Mouse (Mus musculus) hindbrain, embryonic 10.5 days (tissue): ENCODE data around the gene Ccdc163. TPM values are rescaled to one million over a fixed set of nuclear protein-coding genes. Genes with fewer than 3 reads are reported as not detected.

Experiments
- DNase-seq: peaks from one replicate; pipeline ENCODE4 v3.0.0-alpha.2; 2017; ENCODE audit warnings: low spot score
- H3K27ac ChIP-seq: fragments of 300-500 bp; sonication (generic); 2 replicates; pipeline ENCODE4 v1.5.1; 2016; ENCODE audit warnings: mild to moderate bottlenecking, moderate library complexity
- H3K27me3 ChIP-seq: fragments of 300-500 bp; sonication (generic); 2 replicates; pipeline ENCODE4 v1.6.1; 2016; ENCODE audit warnings: mild to moderate bottlenecking; ENCODE audit not compliant: poor library complexity, insufficient read depth, severe bottlenecking
- H3K36me3 ChIP-seq: fragments of 300-500 bp; sonication (generic); 2 replicates; pipeline ENCODE4 v1.6.1; 2016; ENCODE audit warnings: mild to moderate bottlenecking, moderate library complexity
- H3K4me1 ChIP-seq: fragments of 300-500 bp; sonication (generic); replicated peaks from 2 replicates; pipeline ENCODE4 v1.6.1; 2016; ENCODE audit warnings: mild to moderate bottlenecking
- H3K4me3 ChIP-seq: fragments of 300-500 bp; sonication (generic); 2 replicates; pipeline ENCODE4 v1.5.1; 2016; ENCODE audit warnings: mild to moderate bottlenecking, moderate library complexity
- H3K9me3 ChIP-seq: fragments of 300-500 bp; sonication (generic); 2 replicates; pipeline ENCODE4 v1.6.1; 2016; ENCODE audit warnings: mild to moderate bottlenecking, moderate library complexity
- WGBS: fragments of 180-500 bp; shearing (Covaris S2); methylation state at CpG from one replicate; pipeline ENCODE4 v1.1.7; 2016; 5-methylcytosine and 5-hydroxymethylcytosine counted together
- polyA plus RNA-seq: library from polyadenylated mRNA; unstranded; fragments of >200 nt; fragmentation: Nextera tagmentation; extraction: Ambion mirVana; gene quantifications from 2 replicates; pipeline ENCODE4 v1.2.1, GENCODE M21; 2016

Ccdc163 gene
- polyA plus RNA-seq, 1 experiment from 2014 or later: 33.1 TPM

GRCm38 (mm10) chr4:116794273-116794672, 86.0 kb downstream of the Ccdc163 start:
- Histone ChIP-seq H3K27me3 (no peaks in the 10 kb centered on the region), H3K4me1 (no peaks in the 10 kb centered on the region), H3K27ac (no peak overlapping the region), H3K36me3 (no peaks in the 10 kb centered on the region), H3K4me3 (no peak overlapping the region), H3K9me3 (no peaks in the 10 kb centered on the region)
- DNase-seq: no peak
- WGBS: 74% methylated on average over 2 of the region's 2 CpGs

GRCm38 (mm10) chr4:116796442-116797110, 88.3 kb downstream of the Ccdc163 start:
- Histone ChIP-seq H3K4me1 (no peaks in the 10 kb centered on the region), H3K27me3 (no peaks in the 10 kb centered on the region), H3K9me3 (no peaks in the 10 kb centered on the region), H3K36me3 (peaks cover 4% of the 10 kb centered on the region; the same call in 1 of the 2 replicates), H3K4me3 (no peak overlapping the region), H3K27ac (no peak overlapping the region)
- DNase-seq: no peak
- WGBS: 90% methylated on average over 1 of the region's 1 CpGs

- peak; percentile 24 for DNase-seq
- Histone ChIP-seq H3K4me3 (no peak overlapping the region), H3K9me3 (no peaks in the 10 kb centered on the region), H3K4me1 (no peaks in the 10 kb centered on the region), H3K36me3 (peaks cover 37% of the 10 kb centered on the region), H3K27ac (no peak overlapping the region), H3K27me3 (no peaks in the 10 kb centered on the region)
- WGBS: 43% methylated on average over 5 of the region's 5 CpGs
Observed at GRCm38 (mm10) chr4:116799901-116800300, 91.6 kb downstream of the Ccdc163 start.

Other genes starting within 250 kb of the Ccdc163 start
- 17.6 and 19.5 TPM in 2 replicates for gene Mast2, start 244.3 kb upstream of the Ccdc163 start, polyA plus RNA-seq
- 12.5 and 17.5 TPM in 2 replicates for gene Ipp, start 201.0 kb upstream of the Ccdc163 start, polyA plus RNA-seq
- 25.0 and 29.7 TPM in 2 replicates for gene Tmem69, start 152.6 kb upstream of the Ccdc163 start, polyA plus RNA-seq
- gene Gpbp1l1, start 150.9 kb upstream of the Ccdc163 start, polyA plus RNA-seq: 21.4 and 27.8 TPM in 2 replicates
- gene Ccdc17, start 111.9 kb upstream of the Ccdc163 start, polyA plus RNA-seq: 1.9 and 3.6 TPM in 2 replicates
- gene Nasp, start 80.6 kb upstream of the Ccdc163 start, polyA plus RNA-seq: 178 and 293 TPM in 2 replicates
- 559 and 600 TPM in 2 replicates for gene Akr1a1, start 56.8 kb upstream of the Ccdc163 start, polyA plus RNA-seq
- 1,211 and 1,387 TPM in 2 replicates for gene Prdx1, start 23.0 kb upstream of the Ccdc163 start, polyA plus RNA-seq
- 38.0 and 40.5 TPM in 2 replicates for gene Mmachc, start 103 bp upstream of the Ccdc163 start, polyA plus RNA-seq
- 7.7 and 8.1 TPM in 2 replicates for gene Tesk2, start 12.4 kb downstream of the Ccdc163 start, polyA plus RNA-seq
- gene Toe1, start 99.1 kb downstream of the Ccdc163 start, polyA plus RNA-seq: 39.7 and 39.8 TPM in 2 replicates
- 23.1 and 28.2 TPM in 2 replicates for gene Mutyh, start 99.2 kb downstream of the Ccdc163 start, polyA plus RNA-seq
- gene Hpdl, start 113.2 kb downstream of the Ccdc163 start, polyA plus RNA-seq: 1.1 and 1.3 TPM in 2 replicates
- gene Zswim5, start 168.9 kb downstream of the Ccdc163 start, polyA plus RNA-seq: 6.1 and 7.6 TPM in 2 replicates